Mouse (Mus musculus): ENCODE measurements around the gene Kif28. TPM values are rescaled to one million over a fixed set of nuclear protein-coding genes. Genes with fewer than 3 reads are reported as not detected.

The Kif28 gene
- polyA plus RNA-seq, 1 experiment from 2014 or later, result not detected

DNA sequence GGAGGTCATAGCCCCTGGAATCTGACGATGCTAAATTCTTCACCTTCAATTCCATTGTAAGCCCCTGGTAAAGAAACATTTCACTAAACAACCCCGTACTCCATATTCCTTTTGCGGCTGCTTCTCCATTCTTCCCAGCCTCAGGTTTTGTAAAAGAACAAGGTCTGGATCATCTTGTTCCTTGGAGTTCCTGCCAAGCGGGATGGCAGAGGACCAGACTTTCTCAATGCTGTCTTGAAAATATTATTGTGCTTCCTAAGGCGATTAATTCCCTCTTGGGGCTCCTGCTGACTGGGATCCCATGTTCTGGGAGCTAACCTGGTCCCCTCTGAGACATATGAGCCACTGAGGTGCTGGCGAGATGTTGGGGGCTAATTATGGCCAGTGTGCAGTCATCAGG, 39.9 kb downstream of the Kif28 start:
- no peak for DNase-seq
- Histone ChIP-seq H3K4me2 (no peak overlapping the region), H3K27ac (ENCODE audit: low read depth) (no peak overlapping the region), H3K9me3 (ENCODE audit: low read depth, low read length) (no peaks in the 10 kb centered on the region), H3K4me3 (ENCODE audit: low read depth, low read length) (no peak overlapping the region), H3K27me3 (ENCODE audit: insufficient read depth, low read length) (no peaks in the 10 kb centered on the region), H3K36me3 (ENCODE audit: insufficient read depth) (no peaks in the 10 kb centered on the region), H3K9ac (no peak overlapping the region), H3K4me1 (ENCODE audit: insufficient read depth) (no peaks in the 10 kb centered on the region)
- no peak for ATAC-seq (ENCODE audit: insufficient read depth)
- 88% methylated on average over 6 of the region's 6 CpGs for WGBS
- no peak for TF ChIP-seq CTCF (IDR thresholded peaks at IDR 0.05; ENCODE audit: low read depth)

DNA sequence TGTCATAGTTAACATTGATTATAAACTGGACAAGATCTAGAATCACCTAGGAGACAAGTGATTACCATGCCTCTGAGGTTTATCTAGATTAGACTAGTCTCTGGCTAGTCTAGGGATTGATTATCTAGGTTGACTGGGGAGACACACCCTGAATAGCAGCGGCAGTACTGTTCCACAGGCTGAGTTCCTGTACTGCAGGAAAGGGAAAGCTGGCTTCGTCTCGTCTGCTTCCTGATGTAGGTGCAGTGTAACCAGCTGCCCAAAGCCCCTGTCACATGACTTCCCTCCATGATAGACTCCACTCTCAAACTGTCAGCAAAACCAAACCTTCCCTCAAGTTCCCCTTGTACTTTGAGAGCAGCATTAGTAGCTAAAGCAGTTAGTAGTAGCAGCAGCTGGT, 40.9 kb downstream of the Kif28 start:
- 69% methylated on average over 3 of the region's 3 CpGs for WGBS
- H3K9ac ChIP-seq, result no peak overlapping the region

DNA sequence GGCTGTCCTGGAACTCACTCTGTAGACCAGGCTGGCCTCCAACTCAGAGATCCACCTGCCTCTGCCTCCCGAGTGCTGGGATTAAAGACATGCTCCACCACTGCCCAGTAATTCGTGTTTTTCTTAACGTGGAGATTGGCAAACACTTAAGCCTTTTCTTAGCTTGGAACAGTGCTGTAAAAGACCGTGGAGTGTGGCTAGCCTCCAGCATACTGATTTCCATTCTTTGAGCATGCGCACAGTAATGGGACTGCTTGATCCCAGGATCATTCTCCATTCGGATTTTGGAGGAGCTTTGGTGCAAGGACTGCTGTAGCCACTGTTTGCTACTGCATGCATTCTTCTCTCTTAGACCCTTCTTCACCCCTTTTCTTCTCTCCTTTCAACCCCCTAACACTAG, 55.6 kb downstream of the Kif28 start:
- H3K4me2 ChIP-seq, result no peak overlapping the region
- no peaks in the 10 kb centered on the region for H3K9me3 ChIP-seq (ENCODE audit: low read depth, low read length)
- no peak overlapping the region for H3K9ac ChIP-seq
- DNase-seq (no peak), ATAC-seq (ENCODE audit: insufficient read depth) (no peak)
- WGBS, result 68% methylated on average over 6 of the region's 6 CpGs
- peaks cover 31% of the 10 kb centered on the region for H3K36me3 ChIP-seq (ENCODE audit: insufficient read depth)
- H3K4me3 ChIP-seq (ENCODE audit: low read depth, low read length), result no peak overlapping the region
- TF ChIP-seq CTCF (IDR thresholded peaks at IDR 0.05; ENCODE audit: low read depth), result no peak
- no peaks in the 10 kb centered on the region for H3K27me3 ChIP-seq (ENCODE audit: insufficient read depth, low read length)
- H3K4me1 ChIP-seq (ENCODE audit: insufficient read depth), result no peaks in the 10 kb centered on the region
- H3K27ac ChIP-seq (ENCODE audit: low read depth), result no peak overlapping the region

More for the DNA sequence above, 40.9 kb downstream of the Kif28 start:
- Histone ChIP-seq H3K4me3 (ENCODE audit: low read depth, low read length) (no peak overlapping the region), H3K27ac (ENCODE audit: low read depth) (no peak overlapping the region), H3K36me3 (ENCODE audit: insufficient read depth) (no peaks in the 10 kb centered on the region), H3K4me2 (no peak overlapping the region), H3K9me3 (ENCODE audit: low read depth, low read length) (no peaks in the 10 kb centered on the region), H3K4me1 (ENCODE audit: insufficient read depth) (no peaks in the 10 kb centered on the region), H3K27me3 (ENCODE audit: insufficient read depth, low read length) (no peaks in the 10 kb centered on the region)
- DNase-seq (no peak), ATAC-seq (ENCODE audit: insufficient read depth) (no peak)
- TF ChIP-seq CTCF (IDR thresholded peaks at IDR 0.05; ENCODE audit: low read depth), result no peak

DNA sequence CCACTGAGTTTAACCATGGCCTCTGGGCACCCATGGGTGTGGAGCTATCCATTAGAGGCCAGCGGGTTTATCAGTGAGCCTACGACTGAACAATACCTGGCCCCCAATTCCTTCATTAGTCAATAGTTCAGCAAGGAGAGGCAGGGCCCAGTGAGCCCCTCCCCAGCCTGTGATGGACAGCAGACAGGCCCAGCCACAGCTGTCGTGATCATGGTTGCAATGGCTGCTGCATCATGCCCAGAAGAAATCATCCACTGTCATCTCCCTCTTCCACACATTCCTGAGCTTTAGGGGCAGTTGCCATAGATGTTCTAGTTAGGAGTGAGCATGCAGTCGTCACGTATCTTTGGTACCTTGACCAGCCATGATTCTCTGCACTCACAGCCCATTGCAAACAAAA, 56.2 kb downstream of the Kif28 start:
- H3K4me3 ChIP-seq (ENCODE audit: low read depth, low read length), result no peak overlapping the region
- H3K27me3 ChIP-seq (ENCODE audit: insufficient read depth, low read length), result no peaks in the 10 kb centered on the region
- ATAC-seq (ENCODE audit: insufficient read depth), result no peak
- no peak overlapping the region for H3K4me2 ChIP-seq
- no peaks in the 10 kb centered on the region for H3K9me3 ChIP-seq (ENCODE audit: low read depth, low read length)
- H3K9ac ChIP-seq, result no peak overlapping the region
- WGBS, result 80% methylated on average over 5 of the region's 5 CpGs
- H3K36me3 ChIP-seq (ENCODE audit: insufficient read depth), result peaks cover 35% of the 10 kb centered on the region
- no peak for TF ChIP-seq CTCF (IDR thresholded peaks at IDR 0.05; ENCODE audit: low read depth)
- DNase-seq, result no peak
- H3K27ac ChIP-seq (ENCODE audit: low read depth), result no peak overlapping the region
- no peaks in the 10 kb centered on the region for H3K4me1 ChIP-seq (ENCODE audit: insufficient read depth)

DNA sequence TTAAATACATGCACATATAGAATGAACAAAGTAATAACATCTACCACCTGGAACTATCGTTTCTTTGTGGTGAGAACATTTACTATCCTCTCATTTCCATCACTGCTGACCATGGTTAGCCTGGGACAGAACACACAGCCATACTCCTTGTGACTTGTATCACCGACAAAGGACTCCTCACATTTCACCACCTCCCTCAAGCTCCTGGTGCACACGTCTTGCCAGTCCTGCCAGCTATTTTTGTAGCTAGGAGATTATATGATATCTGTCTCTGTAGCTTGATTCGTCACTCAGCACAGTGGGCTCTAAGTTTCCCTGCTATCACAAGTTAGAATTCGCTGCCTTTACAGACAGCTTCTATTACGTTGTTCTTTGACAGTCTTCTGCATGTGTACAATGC, 56.7 kb downstream of the Kif28 start:
- DNase-seq (no peak), ATAC-seq (ENCODE audit: insufficient read depth) (no peak)
- no peak overlapping the region for H3K9ac ChIP-seq
- H3K27ac ChIP-seq (ENCODE audit: low read depth), result no peak overlapping the region
- no peaks in the 10 kb centered on the region for H3K27me3 ChIP-seq (ENCODE audit: insufficient read depth, low read length)
- H3K9me3 ChIP-seq (ENCODE audit: low read depth, low read length), result no peaks in the 10 kb centered on the region
- no peak for TF ChIP-seq CTCF (IDR thresholded peaks at IDR 0.05; ENCODE audit: low read depth)
- H3K4me1 ChIP-seq (ENCODE audit: insufficient read depth), result no peaks in the 10 kb centered on the region
- H3K4me2 ChIP-seq, result no peak overlapping the region
- H3K4me3 ChIP-seq (ENCODE audit: low read depth, low read length), result no peak overlapping the region
- WGBS, result 78% methylated on average over 6 of the region's 6 CpGs
- peaks cover 40% of the 10 kb centered on the region for H3K36me3 ChIP-seq (ENCODE audit: insufficient read depth)

DNA sequence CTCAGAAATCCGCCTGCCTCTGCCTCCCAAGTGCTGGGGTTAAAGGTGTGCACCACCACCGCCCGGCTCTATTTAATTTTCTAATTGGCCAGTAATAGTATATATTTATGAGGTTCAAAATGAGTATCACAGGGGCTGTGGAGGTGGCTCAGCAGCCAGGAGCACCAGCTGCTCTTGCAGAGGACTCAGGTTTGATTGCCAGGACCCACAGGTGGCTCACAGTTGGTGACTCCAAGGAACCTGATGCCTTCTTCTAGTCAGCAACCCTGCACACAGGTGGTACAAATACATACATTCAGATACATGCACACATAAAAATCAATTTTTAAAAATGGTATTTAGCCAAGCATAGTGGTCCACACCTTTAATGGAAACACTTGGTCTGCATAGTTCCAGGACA, 57.1 kb downstream of the Kif28 start:
- no peak overlapping the region for H3K27ac ChIP-seq (ENCODE audit: low read depth)
- H3K9me3 ChIP-seq (ENCODE audit: low read depth, low read length), result no peaks in the 10 kb centered on the region
- no peaks in the 10 kb centered on the region for H3K27me3 ChIP-seq (ENCODE audit: insufficient read depth, low read length)
- DNase-seq (no peak), ATAC-seq (ENCODE audit: insufficient read depth) (no peak)
- no peaks in the 10 kb centered on the region for H3K4me1 ChIP-seq (ENCODE audit: insufficient read depth)
- no peak for TF ChIP-seq CTCF (IDR thresholded peaks at IDR 0.05; ENCODE audit: low read depth)
- H3K4me2 ChIP-seq, result no peak overlapping the region
- H3K36me3 ChIP-seq (ENCODE audit: insufficient read depth), result peaks cover 42% of the 10 kb centered on the region
- WGBS, result 91% methylated on average over 3 of the region's 3 CpGs
- no peak overlapping the region for H3K4me3 ChIP-seq (ENCODE audit: low read depth, low read length)
- H3K9ac ChIP-seq, result no peak overlapping the region

DNA sequence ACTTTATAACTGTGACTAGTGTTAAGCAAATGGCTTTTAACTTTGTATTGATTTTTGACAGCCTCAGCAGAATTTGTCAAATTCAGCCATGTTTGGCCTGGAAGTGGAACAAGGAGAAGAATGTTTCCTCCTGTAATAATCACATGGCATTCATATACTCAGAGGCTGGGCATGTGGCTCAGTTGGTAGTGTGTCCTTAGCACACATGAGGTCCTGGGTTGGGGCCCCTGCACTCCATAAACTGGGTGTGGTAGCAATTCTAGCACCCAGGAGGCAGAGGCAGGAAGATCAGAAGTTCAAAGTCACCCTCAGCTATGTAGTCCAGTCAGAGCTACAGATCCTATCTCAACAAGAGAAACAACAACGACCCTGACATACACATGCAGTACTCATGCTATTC, 57.8 kb downstream of the Kif28 start:
- no peaks in the 10 kb centered on the region for H3K9me3 ChIP-seq (ENCODE audit: low read depth, low read length)
- H3K36me3 ChIP-seq (ENCODE audit: insufficient read depth), result peaks cover 44% of the 10 kb centered on the region
- WGBS, result 87% methylated on average over 1 of the region's 1 CpGs
- no peak overlapping the region for H3K4me2 ChIP-seq
- H3K27ac ChIP-seq (ENCODE audit: low read depth), result no peak overlapping the region
- H3K4me3 ChIP-seq (ENCODE audit: low read depth, low read length), result no peak overlapping the region
- no peak for TF ChIP-seq CTCF (IDR thresholded peaks at IDR 0.05; ENCODE audit: low read depth)
- no peak for DNase-seq
- no peak overlapping the region for H3K9ac ChIP-seq
- no peaks in the 10 kb centered on the region for H3K27me3 ChIP-seq (ENCODE audit: insufficient read depth, low read length)
- ATAC-seq (ENCODE audit: insufficient read depth), result no peak
- H3K4me1 ChIP-seq (ENCODE audit: insufficient read depth), result no peaks in the 10 kb centered on the region

DNA sequence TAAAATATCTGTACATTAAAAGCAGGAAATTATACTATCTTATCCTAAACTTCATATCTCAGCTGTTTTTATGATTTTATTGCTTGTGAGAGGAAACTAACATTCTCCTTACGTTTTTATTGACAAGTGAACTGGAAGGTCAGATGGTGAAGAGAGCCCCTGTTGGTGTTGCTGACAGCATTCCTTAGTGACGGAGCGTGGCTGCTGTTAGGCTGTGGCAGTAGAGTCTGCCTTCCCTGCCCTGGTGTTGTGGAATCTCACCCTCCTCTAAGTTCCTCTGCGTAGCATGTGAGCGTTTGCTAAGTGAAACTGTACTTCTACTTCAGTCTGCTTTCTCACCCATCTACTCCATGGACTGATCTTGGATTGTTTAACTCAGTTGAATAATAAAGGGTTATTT, 58.3 kb downstream of the Kif28 start:
- DNase-seq (no peak), ATAC-seq (ENCODE audit: insufficient read depth) (no peak)
- Histone ChIP-seq H3K4me2 (no peak overlapping the region), H3K9ac (no peak overlapping the region), H3K4me3 (ENCODE audit: low read depth, low read length) (no peak overlapping the region), H3K36me3 (ENCODE audit: insufficient read depth) (peaks cover 48% of the 10 kb centered on the region), H3K9me3 (ENCODE audit: low read depth, low read length) (no peaks in the 10 kb centered on the region), H3K27ac (ENCODE audit: low read depth) (no peak overlapping the region), H3K4me1 (ENCODE audit: insufficient read depth) (no peaks in the 10 kb centered on the region), H3K27me3 (ENCODE audit: insufficient read depth, low read length) (no peaks in the 10 kb centered on the region)
- no peak for TF ChIP-seq CTCF (IDR thresholded peaks at IDR 0.05; ENCODE audit: low read depth)
- WGBS, result 58% methylated on average over 5 of the region's 5 CpGs
